Mouse (Mus musculus): ENCODE data around the gene Coq6. TPM values are rescaled to one million over a fixed set of nuclear protein-coding genes. Genes with fewer than 3 reads are reported as not detected.
A peak's percentile ranks its signal among the peaks of the same experiment; 100 is the strongest.

The Coq6 gene
- polyA plus RNA-seq, 1 experiment from 2014 or later = 41.0 TPM

DNA sequence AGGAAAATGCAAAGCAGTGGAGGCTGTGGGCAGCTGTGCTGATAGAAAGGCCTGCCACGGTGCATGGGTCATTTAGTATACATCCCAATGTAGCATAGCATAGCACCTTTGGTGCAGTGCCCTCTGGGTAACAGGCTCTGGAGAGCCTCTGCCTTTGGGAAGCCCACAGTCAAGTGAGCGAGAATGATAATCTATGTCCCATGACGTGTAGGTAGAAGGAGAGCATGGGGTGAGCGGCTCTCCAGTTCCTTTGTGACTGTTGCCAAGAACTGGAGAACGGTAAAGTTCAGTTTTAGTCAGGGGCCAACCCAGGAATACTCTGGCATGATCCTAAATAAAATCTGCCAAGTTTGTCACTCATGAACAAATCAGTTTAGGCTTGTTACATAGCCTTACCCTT is 10.2 kb downstream of the Coq6 start:
- no peak for ATAC-seq (ENCODE audit: low FRiP score)
- Histone ChIP-seq H3K4me3 (no peak overlapping the region), H3K9me3 (no peaks in the 10 kb centered on the region), H3K4me2 (no peak overlapping the region), H3K27ac (no peak overlapping the region), H3K36me3 (peaks cover 90% of the 10 kb centered on the region), H3K4me1 (replicated peaks) (no peaks in the 10 kb centered on the region), H3K9ac (no peak overlapping the region), H3K27me3 (no peaks in the 10 kb centered on the region)
- WGBS = 90% methylated on average over 5 of the region's 5 CpGs

DNA sequence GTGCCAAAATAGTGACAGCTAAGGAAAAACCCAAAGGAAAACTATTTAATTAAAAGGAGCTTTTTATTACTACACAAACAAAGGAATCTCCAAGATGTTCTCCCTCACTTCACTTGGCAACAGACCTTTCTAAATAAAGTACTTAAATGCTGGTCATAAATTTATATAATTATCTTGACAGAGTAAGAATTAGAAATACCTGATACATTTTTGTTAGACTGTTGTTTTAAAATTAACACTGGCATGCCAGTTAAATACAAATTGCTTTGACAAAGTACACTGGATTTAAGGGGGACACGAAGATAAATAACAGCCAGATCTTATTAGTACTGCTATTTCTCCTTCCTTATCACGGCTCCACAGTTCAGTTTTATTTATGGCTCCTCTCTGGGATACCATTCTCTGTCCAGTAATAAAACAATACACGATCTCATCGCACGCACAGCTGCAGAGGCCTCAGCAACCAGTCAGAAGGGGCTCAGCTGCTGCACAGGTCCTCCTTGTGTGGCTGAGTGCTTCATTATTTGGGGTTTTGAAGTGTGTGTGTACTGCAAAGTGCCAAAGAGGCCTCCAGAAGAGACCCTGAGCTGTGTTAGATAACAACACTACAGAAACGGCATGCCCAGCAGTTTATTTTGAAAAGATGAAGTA is 12.5 kb downstream of the Coq6 start:
- Histone ChIP-seq H3K9ac (0 out of 2 replicates have a peak overlapping the region, but pooled peaks have one; percentile 35), H3K9me3 (no peaks in the 10 kb centered on the region), H3K27me3 (no peaks in the 10 kb centered on the region), H3K36me3 (peaks cover 81% of the 10 kb centered on the region), H3K27ac (no peak overlapping the region), H3K4me1 (replicated peaks) (no peaks in the 10 kb centered on the region), H3K4me2 (no peak overlapping the region), H3K4me3 (no peak overlapping the region)
- 83% methylated on average over 6 of the region's 6 CpGs for WGBS
- no peak for ATAC-seq (ENCODE audit: low FRiP score)

DNA sequence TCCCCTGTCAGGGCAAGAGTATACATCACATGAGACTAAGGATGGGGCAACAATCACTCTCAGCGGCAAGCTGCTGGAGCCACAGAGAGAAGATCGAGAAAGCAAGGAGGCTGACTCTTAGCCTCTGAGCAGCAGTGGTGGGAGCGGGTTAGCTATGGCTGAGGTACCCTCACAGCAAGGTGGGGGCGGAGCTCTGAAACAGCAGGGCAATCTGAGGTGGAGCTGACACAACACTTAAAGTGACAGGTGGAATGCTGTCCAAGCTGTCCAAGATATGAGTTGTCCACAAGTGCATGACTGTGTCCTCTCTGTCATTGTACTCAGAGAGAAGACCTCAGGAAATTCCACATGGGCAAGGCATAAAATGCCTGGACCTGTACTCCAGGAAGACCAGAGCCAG is 20.9 kb downstream of the Coq6 start:
- H3K27me3 ChIP-seq = no peaks in the 10 kb centered on the region
- H3K4me3 ChIP-seq = no peak overlapping the region
- no peak overlapping the region for H3K9ac ChIP-seq
- H3K27ac ChIP-seq = no peak overlapping the region
- no peak for ATAC-seq (ENCODE audit: low FRiP score)
- no peaks in the 10 kb centered on the region for H3K9me3 ChIP-seq
- 92% methylated on average over 4 of the region's 4 CpGs for WGBS
- peaks cover 53% of the 10 kb centered on the region for H3K36me3 ChIP-seq
- H3K4me1 ChIP-seq (replicated peaks) = no peaks in the 10 kb centered on the region
- no peak overlapping the region for H3K4me2 ChIP-seq

DNA sequence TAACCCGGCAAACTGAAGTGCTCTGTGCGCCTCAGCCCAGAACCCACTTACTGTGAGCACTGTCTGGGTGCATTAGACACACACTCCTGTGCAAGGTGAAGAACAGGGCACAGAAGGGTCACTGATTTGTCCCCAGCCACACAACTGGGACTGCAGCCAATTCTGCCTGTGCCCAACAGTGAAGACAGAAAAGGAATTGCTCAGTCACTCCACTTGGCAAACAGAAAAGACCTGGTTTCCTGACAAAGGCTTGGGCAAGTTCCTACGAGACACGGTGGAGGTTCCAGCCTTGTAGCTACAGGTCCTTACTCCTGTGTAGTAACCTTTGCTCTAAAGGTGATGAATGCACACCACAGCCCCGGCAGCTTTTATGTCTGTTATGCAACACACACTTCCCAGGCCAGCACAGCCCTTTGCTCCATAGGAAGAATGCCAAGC is 23.2 kb downstream of the Coq6 start:
- H3K27ac ChIP-seq = no peak overlapping the region
- no peaks in the 10 kb centered on the region for H3K4me1 ChIP-seq (replicated peaks)
- 83% methylated on average over 5 of the region's 5 CpGs for WGBS
- no peak overlapping the region for H3K9ac ChIP-seq
- H3K4me3 ChIP-seq = no peak overlapping the region
- no peak overlapping the region for H3K4me2 ChIP-seq
- no peak for ATAC-seq (ENCODE audit: low FRiP score)
- H3K27me3 ChIP-seq = no peaks in the 10 kb centered on the region
- H3K36me3 ChIP-seq = peaks cover 50% of the 10 kb centered on the region
- no peaks in the 10 kb centered on the region for H3K9me3 ChIP-seq

DNA sequence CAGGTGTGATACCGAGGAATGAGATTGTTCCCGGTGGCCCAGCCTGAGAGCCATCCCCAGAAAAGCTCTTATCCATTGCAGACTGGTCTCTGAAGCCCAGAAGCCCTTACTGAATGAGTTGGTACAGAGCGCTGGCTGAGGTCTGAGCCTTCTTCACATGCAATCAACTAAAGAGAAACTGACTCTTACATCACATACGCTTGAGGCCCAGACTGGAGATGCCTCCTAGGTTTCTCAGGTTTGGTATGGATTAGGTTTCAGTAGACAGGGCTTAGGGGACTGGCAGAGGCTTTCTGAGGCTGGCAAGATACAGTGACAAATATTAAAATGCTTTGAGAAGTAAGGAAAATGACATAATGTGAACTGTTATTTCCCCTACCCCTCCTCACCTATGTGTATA is 24.0 kb downstream of the Coq6 start:
- WGBS = 93% methylated on average over 4 of the region's 4 CpGs
- Histone ChIP-seq H3K27me3 (no peaks in the 10 kb centered on the region), H3K36me3 (peaks cover 50% of the 10 kb centered on the region), H3K4me3 (no peak overlapping the region), H3K9me3 (no peaks in the 10 kb centered on the region), H3K4me1 (replicated peaks) (no peaks in the 10 kb centered on the region), H3K4me2 (no peak overlapping the region), H3K9ac (no peak overlapping the region), H3K27ac (no peak overlapping the region)
- no peak for ATAC-seq (ENCODE audit: low FRiP score)

DNA sequence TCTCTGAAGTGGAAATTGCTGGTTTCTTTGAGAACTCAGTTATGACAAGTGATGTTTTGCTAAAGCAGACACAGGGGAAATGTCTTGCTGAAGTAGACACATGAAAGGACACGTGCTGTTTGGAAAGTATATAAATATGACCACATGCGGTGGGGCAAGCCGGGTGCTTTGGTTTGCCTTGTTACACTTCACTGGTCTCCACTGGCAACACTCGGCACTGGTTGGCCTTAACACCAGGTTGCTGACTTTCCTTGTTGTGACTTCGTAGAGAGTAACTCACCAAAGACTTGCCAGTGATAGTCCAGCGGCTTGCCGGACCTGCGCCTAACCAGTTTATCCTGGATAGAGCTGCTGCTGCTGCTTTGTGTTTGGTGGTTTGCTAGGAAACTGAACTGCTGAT is 26.6 kb downstream of the Coq6 start:
- Histone ChIP-seq H3K27ac (no peak overlapping the region), H3K36me3 (peaks cover 49% of the 10 kb centered on the region), H3K9me3 (no peaks in the 10 kb centered on the region), H3K27me3 (no peaks in the 10 kb centered on the region), H3K9ac (no peak overlapping the region), H3K4me1 (replicated peaks) (no peaks in the 10 kb centered on the region), H3K4me2 (no peak overlapping the region), H3K4me3 (no peak overlapping the region)
- ATAC-seq (ENCODE audit: low FRiP score) = no peak
- 87% methylated on average over 8 of the region's 8 CpGs for WGBS

DNA sequence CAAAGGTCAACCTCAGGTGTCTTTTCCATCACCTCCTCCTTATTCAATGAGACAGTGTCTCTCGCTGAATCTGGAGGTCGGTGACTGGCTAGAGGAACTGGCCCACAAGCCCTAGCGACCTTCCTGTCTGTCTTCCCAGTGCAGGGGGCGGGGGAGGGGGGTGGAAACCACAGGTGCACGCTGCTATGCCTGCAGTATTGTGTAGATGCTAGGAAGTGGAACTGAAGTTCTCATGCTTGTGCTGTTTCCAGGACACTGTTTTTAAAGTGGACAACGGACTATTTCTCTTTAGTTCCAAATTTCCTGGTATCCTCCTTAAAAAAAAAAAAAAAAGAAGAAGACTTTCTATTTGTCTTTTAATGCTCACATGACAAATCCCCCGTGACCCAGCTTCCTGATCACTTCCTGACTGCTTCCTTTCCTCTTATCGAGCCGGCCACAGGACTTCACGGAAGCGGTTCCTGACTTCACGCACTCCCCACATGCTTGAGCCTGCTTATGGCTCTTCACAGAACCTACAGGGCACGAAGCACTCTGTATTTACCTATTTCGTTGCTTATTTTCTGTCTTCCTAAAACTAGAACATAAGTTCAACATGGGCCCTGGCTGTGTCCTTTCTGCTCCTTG is 27.4 kb downstream of the Coq6 start:
- H3K36me3 ChIP-seq = peaks cover 45% of the 10 kb centered on the region
- H3K9ac ChIP-seq = no peak overlapping the region
- H3K27ac ChIP-seq = no peak overlapping the region
- H3K27me3 ChIP-seq = no peaks in the 10 kb centered on the region
- ATAC-seq (ENCODE audit: low FRiP score) = no peak
- no peak overlapping the region for H3K4me3 ChIP-seq
- 81% methylated on average over 14 of the region's 14 CpGs for WGBS
- no peaks in the 10 kb centered on the region for H3K9me3 ChIP-seq
- no peak overlapping the region for H3K4me2 ChIP-seq
- no peaks in the 10 kb centered on the region for H3K4me1 ChIP-seq (replicated peaks)

DNA sequence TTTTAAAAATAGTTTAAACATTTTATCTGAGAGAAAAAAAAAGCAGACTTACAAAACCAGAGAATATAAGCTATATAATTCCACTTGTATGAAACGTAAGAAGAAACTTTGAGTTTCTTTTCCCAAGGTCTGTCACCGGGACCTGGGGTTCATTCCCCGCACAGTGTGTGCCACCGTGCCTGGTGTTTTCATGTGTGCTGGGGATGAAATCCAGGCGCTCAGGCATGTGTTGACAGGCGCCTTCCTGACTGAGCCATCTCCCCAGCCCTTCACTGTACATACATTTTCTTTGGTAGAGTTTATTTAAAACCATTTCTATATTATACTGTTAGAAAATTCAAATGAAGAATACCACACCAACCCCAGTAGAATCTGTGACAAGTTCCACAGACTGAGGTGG is 28.9 kb downstream of the Coq6 start:
- H3K4me1 ChIP-seq (replicated peaks) = no peaks in the 10 kb centered on the region
- no peaks in the 10 kb centered on the region for H3K27me3 ChIP-seq
- no peak for ATAC-seq (ENCODE audit: low FRiP score)
- H3K27ac ChIP-seq = no peak overlapping the region
- no peak overlapping the region for H3K4me2 ChIP-seq
- H3K9ac ChIP-seq = no peak overlapping the region
- whole genome bisulfite sequencing = 79% methylated on average over 6 of the region's 6 CpGs
- H3K9me3 ChIP-seq = no peaks in the 10 kb centered on the region
- H3K36me3 ChIP-seq = peaks cover 31% of the 10 kb centered on the region
- H3K4me3 ChIP-seq = no peak overlapping the region

DNA sequence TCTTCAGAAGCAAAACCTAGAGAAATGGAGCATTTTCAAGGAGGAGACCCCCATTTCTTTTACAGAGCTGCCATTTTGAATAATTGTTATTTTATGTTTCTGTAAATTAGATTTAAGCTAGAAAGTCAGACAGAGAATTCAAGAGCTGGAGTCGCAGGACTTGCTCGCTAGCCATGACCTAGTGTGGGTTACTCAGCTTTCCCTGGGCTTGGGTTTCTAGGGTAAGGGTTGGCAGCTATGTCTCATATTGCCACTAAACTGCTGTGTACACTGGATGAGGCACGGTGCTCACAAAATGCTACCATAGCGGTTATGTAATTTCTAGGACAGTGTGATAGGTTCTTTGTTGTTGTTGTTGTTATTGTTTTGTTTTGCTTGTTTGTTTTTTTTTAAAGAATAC is 31.2 kb downstream of the Coq6 start:
- Histone ChIP-seq H3K27ac (no peak overlapping the region), H3K4me1 (replicated peaks) (no peaks in the 10 kb centered on the region), H3K36me3 (peaks cover 12% of the 10 kb centered on the region; the same call in 1 of the 2 replicates), H3K9me3 (no peaks in the 10 kb centered on the region), H3K4me3 (no peak overlapping the region), H3K9ac (no peak overlapping the region), H3K4me2 (no peak overlapping the region), H3K27me3 (no peaks in the 10 kb centered on the region)
- WGBS = 99% methylated on average over 4 of the region's 4 CpGs
- ATAC-seq (ENCODE audit: low FRiP score) = no peak

DNA sequence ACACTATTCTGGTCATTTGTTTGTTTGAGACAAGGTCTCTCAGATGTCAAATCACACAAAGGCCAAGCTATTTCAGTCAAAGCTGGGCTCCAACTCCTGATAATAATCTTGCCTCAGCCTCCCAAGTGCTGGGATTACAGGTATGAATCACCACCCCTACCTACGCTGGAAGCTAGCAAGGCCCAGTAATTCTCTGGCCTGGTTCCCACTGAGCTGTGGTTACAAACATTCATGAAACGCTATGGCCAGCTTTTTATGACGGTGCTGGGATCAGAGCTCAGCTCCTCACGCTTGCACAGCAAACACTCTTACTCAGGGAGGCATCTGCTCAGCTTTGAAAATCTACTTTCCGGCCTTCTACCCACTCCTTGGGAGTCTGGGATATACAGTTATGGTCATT is 32.4 kb downstream of the Coq6 start:
- no peaks in the 10 kb centered on the region for H3K27me3 ChIP-seq
- ATAC-seq (ENCODE audit: low FRiP score) = no peak

DNA sequence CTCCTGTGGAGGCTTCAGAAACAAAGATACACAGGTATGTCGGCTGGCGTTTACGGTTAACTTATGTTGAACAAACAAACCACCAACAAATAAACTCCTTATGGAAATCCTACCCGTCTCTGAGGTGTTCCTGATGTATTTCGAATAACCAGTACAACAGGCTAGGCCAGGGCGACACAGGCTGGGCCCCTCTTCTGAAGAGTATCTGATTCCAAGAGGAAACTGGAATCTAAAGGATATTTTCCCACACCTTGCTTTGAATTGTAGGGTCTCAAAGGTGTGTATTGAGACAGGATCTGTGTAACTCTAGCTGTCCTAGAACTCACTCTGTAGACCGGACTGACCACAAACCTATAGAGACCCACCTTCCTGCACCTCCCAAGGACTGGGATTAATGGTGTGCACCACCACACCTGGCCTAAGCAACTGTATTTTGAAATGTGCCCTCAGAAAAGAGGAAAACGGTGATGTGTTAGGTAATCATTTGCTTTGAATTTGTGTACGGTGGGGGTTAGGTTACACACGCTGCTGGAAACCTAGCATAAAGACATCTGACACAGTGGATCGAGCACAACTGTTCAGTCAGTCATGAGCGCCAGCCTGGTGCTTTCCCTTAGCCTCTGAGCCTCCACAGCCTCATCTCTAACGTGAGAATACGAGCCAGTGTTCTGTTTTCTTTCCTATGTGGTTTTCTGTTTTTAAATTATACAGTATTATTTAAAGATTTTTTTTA is 35.7 kb downstream of the Coq6 start:
- Histone ChIP-seq H3K27me3 (no peaks in the 10 kb centered on the region), H3K4me2 (no peak overlapping the region), H3K9ac (no peak overlapping the region), H3K27ac (no peak overlapping the region), H3K36me3 (peaks cover 2% of the 10 kb centered on the region; the same call in 1 of the 2 replicates), H3K4me1 (replicated peaks) (no peaks in the 10 kb centered on the region), H3K4me3 (no peak overlapping the region), H3K9me3 (no peaks in the 10 kb centered on the region)
- no peak for ATAC-seq (ENCODE audit: low FRiP score)
- WGBS = 91% methylated on average over 14 of the region's 14 CpGs

More for the DNA sequence above, 32.4 kb downstream of the Coq6 start:
- Histone ChIP-seq H3K27ac (no peak overlapping the region), H3K4me3 (no peak overlapping the region), H3K9me3 (no peaks in the 10 kb centered on the region), H3K4me1 (replicated peaks) (no peaks in the 10 kb centered on the region), H3K36me3 (peaks cover 7% of the 10 kb centered on the region; the same call in 1 of the 2 replicates), H3K9ac (no peak overlapping the region), H3K4me2 (no peak overlapping the region)
- 98% methylated on average over 5 of the region's 5 CpGs for WGBS

DNA sequence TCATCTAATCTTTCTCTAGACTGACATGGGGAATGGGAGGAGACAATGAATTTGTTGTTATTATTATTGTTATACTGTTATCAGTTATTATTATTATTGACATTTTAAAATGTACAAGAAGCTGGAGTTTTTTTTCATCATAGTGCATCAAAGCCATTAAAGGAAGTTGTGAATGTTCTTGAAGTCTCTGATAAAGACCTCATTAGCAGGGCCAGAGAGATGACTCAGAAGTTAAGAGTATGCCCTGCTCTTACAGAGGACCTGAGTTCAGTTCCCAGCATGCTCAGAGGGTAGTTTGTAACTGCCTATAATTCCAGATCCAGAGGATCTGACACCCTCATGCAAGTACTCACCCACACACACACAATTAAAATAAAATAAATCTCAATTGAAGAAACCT is 36.2 kb downstream of the Coq6 start:
- H3K4me3 ChIP-seq = no peak overlapping the region
- H3K27ac ChIP-seq = no peak overlapping the region
- no peaks in the 10 kb centered on the region for H3K36me3 ChIP-seq
- H3K4me2 ChIP-seq = no peak overlapping the region
- no peak overlapping the region for H3K9ac ChIP-seq
- H3K9me3 ChIP-seq = no peaks in the 10 kb centered on the region
- no peaks in the 10 kb centered on the region for H3K4me1 ChIP-seq (replicated peaks)
- H3K27me3 ChIP-seq = no peaks in the 10 kb centered on the region
- no peak for ATAC-seq (ENCODE audit: low FRiP score)

DNA sequence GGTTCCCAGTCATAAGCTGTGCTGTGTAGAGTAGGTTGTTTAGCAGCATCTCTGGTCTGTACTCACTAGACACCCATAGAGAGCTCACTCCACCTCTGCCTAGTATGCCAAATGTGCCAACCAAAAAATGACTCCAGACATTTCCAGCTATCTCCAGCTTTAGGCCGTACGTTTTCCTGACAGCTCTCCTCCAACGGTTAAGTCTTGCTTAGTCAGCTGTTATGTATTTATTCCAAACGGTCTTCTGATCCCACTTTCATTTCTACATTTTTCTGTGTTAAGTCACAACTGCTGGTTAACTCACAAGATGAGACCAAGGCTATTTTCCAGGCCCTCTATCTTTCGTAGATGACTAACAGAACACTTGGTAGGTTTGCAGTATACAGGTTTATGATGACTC is 37.2 kb downstream of the Coq6 start:
- Histone ChIP-seq H3K36me3 (no peaks in the 10 kb centered on the region), H3K27ac (no peak overlapping the region), H3K4me3 (no peak overlapping the region), H3K9ac (no peak overlapping the region), H3K4me2 (no peak overlapping the region), H3K4me1 (replicated peaks) (no peaks in the 10 kb centered on the region), H3K27me3 (no peaks in the 10 kb centered on the region), H3K9me3 (no peaks in the 10 kb centered on the region)
- no peak for ATAC-seq (ENCODE audit: low FRiP score)
- 87% methylated on average over 5 of the region's 5 CpGs for WGBS

Measured in hindbrain, embryonic 13.5 days (tissue).